Mouse (Mus musculus) stomach, postnatal 0 days (tissue): ENCODE measurements at regions not wholly inside any gene's neighbourhood (a gene's known extent, or its start where the extent isn't known, plus 50 kb on each side); places are given as distances from the start of the nearest gene placed in this dataset.

Source experiments
- CTCF ChIP-seq: IDR thresholded peaks from 2 replicates; pipeline ENCODE4 v1.5.1; 2016; ENCODE audit warnings: antibody characterized with exemption, low read depth, mild to moderate bottlenecking, moderate library complexity
- EP300 ChIP-seq: optimal IDR thresholded peaks from 2 replicates; pipeline ENCODE3; 2016; ENCODE audit warnings: antibody characterized with exemption

DNA sequence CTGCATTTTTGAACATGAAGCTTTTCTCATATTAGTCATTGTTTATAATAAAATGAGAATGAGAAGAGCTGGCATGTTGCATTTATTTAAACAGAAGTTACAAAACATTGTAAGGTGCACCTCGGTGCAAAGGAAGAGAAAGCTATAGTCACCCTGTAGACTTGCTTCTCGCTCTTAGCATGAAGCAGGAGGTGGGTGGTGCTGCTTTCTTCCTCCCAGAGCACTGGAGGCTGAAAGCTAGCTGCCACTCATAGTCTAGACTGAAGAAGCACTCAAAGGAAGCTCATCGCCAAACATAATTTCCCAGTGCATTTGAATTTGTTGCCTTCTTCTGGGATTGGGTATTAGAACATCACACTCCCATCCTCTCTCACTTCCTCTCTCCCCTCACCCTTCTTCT lies 114.7 kb upstream of the Ndst3 start:
- no peak for TF ChIP-seq CTCF
- no peak for TF ChIP-seq EP300
